Mouse (Mus musculus): ENCODE data around the gene Snx14. TPM values are rescaled to one million over a fixed set of nuclear protein-coding genes. Genes with fewer than 3 reads are reported as not detected.
"Not testable (repeated sequence)": the region's sequence is repeated elsewhere in the genome, so short reads cannot be mapped to it uniquely, and the experiment has no call there.

Snx14 gene
- polyA plus RNA-seq (2016; fragmentation: Nextera tagmentation; extraction: Ambion mirVana), result 22.2 and 24.1 TPM in 2 replicates

GRCm38 (mm10) chr9:88438555-88439237 is at the start of gene Snx14:
TSS of gene Snx14 (minus strand) at chr9:88438958.
- peak; percentile 98 for ATAC-seq (ENCODE audit: low FRiP score, low read depth)
- peak within 1 kb of the TSS; percentile 83 for H3K9ac ChIP-seq (replicated peaks)
- no peaks in the 10 kb centered on the region for H3K27me3 ChIP-seq
- peaks cover 11% of the 10 kb centered on the region for H3K4me1 ChIP-seq
- H3K4me2 ChIP-seq (replicated peaks), result peak within 1 kb of the TSS; percentile 90
- H3K36me3 ChIP-seq, result no peaks in the 10 kb centered on the region
- H3K9me3 ChIP-seq, result no peaks in the 10 kb centered on the region
- WGBS, result under 1% methylated on average over 61 of the region's 62 CpGs
- H3K4me3 ChIP-seq, result peak within 1 kb of the TSS; percentile 64
- peak within 1 kb of the TSS; percentile 85 for H3K27ac ChIP-seq (replicated peaks)

- no peak for ATAC-seq (ENCODE audit: low FRiP score, low read depth)
- Histone ChIP-seq H3K36me3 (no peaks in the 10 kb centered on the region), H3K9me3 (no peaks in the 10 kb centered on the region), H3K9ac (replicated peaks) (no peak overlapping the region), H3K4me3 (no peak overlapping the region), H3K27me3 (peaks cover 11% of the 10 kb centered on the region), H3K4me2 (replicated peaks) (no peak overlapping the region), H3K4me1 (peaks cover 17% of the 10 kb centered on the region), H3K27ac (replicated peaks) (no peak overlapping the region)
- 47% methylated on average over 6 of the region's 6 CpGs for WGBS
Observed at GRCm38 (mm10) chr9:88484531-88484930, 45.8 kb upstream of the Snx14 start.

GRCm38 (mm10) chr9:88482829-88483396 is 44.2 kb upstream of the Snx14 start:
- H3K4me2 ChIP-seq (replicated peaks), result peak overlapping the region; percentile 56
- H3K9me3 ChIP-seq, result no peaks in the 10 kb centered on the region
- ATAC-seq (ENCODE audit: low FRiP score, low read depth), result no peak
- no peaks in the 10 kb centered on the region for H3K36me3 ChIP-seq
- peaks cover 11% of the 10 kb centered on the region for H3K27me3 ChIP-seq
- 0% methylated on average over 35 of the region's 52 CpGs for WGBS
- H3K27ac ChIP-seq (replicated peaks), result peak overlapping the region; percentile 100
- H3K9ac ChIP-seq (replicated peaks), result peak overlapping the region; percentile 87
- H3K4me1 ChIP-seq, result peaks cover 17% of the 10 kb centered on the region
- peak overlapping the region; percentile 100 for H3K4me3 ChIP-seq

GRCm38 (mm10) chr9:88482230-88482828 is 43.6 kb upstream of the Snx14 start, which contains the start of gene Syncrip:
TSS of gene Syncrip (minus strand) at chr9:88482574.
- Histone ChIP-seq H3K27me3 (peaks cover 11% of the 10 kb centered on the region), H3K27ac (replicated peaks) (peak within 1 kb of the TSS; percentile 100), H3K9ac (replicated peaks) (peak within 1 kb of the TSS; percentile 99), H3K4me2 (replicated peaks) (peak within 1 kb of the TSS; percentile 79), H3K4me3 (peak within 1 kb of the TSS; percentile 100), H3K4me1 (peaks cover 19% of the 10 kb centered on the region)
- under 1% methylated on average over 54 of the region's 68 CpGs for WGBS
- not testable (repeated sequence) for H3K9me3 ChIP-seq, H3K36me3 ChIP-seq
- peak; percentile 94 for ATAC-seq (ENCODE audit: low FRiP score, low read depth)

GRCm38 (mm10) chr9:88481791-88482160 is 43.0 kb upstream of the Snx14 start:
- Histone ChIP-seq H3K9me3 (no peaks in the 10 kb centered on the region), H3K4me2 (replicated peaks) (peak overlapping the region; percentile 79), H3K36me3 (peaks cover 7% of the 10 kb centered on the region), H3K9ac (replicated peaks) (peak overlapping the region; percentile 99), H3K4me1 (peaks cover 20% of the 10 kb centered on the region), H3K27me3 (peaks cover 11% of the 10 kb centered on the region), H3K27ac (replicated peaks) (peak overlapping the region; percentile 100), H3K4me3 (peak overlapping the region; percentile 100)
- 0% methylated on average over 39 of the region's 43 CpGs for WGBS
- ATAC-seq (ENCODE audit: low FRiP score, low read depth), result peak; percentile 7; the same call in 1 of the 2 replicates

GRCm38 (mm10) chr9:88481061-88481790 is 42.5 kb upstream of the Snx14 start:
- Histone ChIP-seq H3K9ac (replicated peaks) (peak overlapping the region; percentile 99), H3K4me2 (replicated peaks) (peak overlapping the region; percentile 79), H3K9me3 (no peaks in the 10 kb centered on the region), H3K27me3 (peaks cover 11% of the 10 kb centered on the region), H3K36me3 (peaks cover 7% of the 10 kb centered on the region), H3K4me1 (peaks cover 20% of the 10 kb centered on the region), H3K27ac (replicated peaks) (peak overlapping the region; percentile 100), H3K4me3 (peak overlapping the region; percentile 100)
- ATAC-seq (ENCODE audit: low FRiP score, low read depth), result no peak; the same call in 1 of the 2 replicates
- WGBS, result under 1% methylated on average over 72 of the region's 78 CpGs

GRCm38 (mm10) chr9:88480120-88480519 is 41.4 kb upstream of the Snx14 start:
- Histone ChIP-seq H3K4me3 (peak overlapping the region; percentile 100), H3K9me3 (no peaks in the 10 kb centered on the region), H3K36me3 (peaks cover 13% of the 10 kb centered on the region), H3K27me3 (peaks cover 8% of the 10 kb centered on the region), H3K27ac (replicated peaks) (no peak overlapping the region), H3K9ac (replicated peaks) (peak overlapping the region; percentile 99), H3K4me2 (replicated peaks) (peak overlapping the region; percentile 79), H3K4me1 (peaks cover 20% of the 10 kb centered on the region)
- no peak for ATAC-seq (ENCODE audit: low FRiP score, low read depth)
- 14% methylated on average over 1 of the region's 1 CpGs for WGBS

- Histone ChIP-seq H3K36me3 (peaks cover 38% of the 10 kb centered on the region), H3K9ac (replicated peaks) (no peak overlapping the region), H3K4me1 (peaks cover 10% of the 10 kb centered on the region), H3K27ac (replicated peaks) (no peak overlapping the region), H3K27me3 (no peaks in the 10 kb centered on the region), H3K4me3 (no peak overlapping the region), H3K9me3 (no peaks in the 10 kb centered on the region), H3K4me2 (replicated peaks) (no peak overlapping the region)
- no peak for ATAC-seq (ENCODE audit: low FRiP score, low read depth)
- 51% methylated on average over 1 of the region's 1 CpGs for WGBS
Observed at GRCm38 (mm10) chr9:88476138-88476537, 37.4 kb upstream of the Snx14 start.

- H3K4me1 ChIP-seq; H3K9me3 ChIP-seq; H3K27ac ChIP-seq (replicated peaks); H3K27me3 ChIP-seq; H3K4me2 ChIP-seq (replicated peaks); ATAC-seq (ENCODE audit: low FRiP score, low read depth); H3K4me3 ChIP-seq; H3K9ac ChIP-seq (replicated peaks): not testable (repeated sequence)
- 84% methylated on average over 2 of the region's 4 CpGs for WGBS
- H3K36me3 ChIP-seq, result peaks cover 45% of the 10 kb centered on the region
Observed at GRCm38 (mm10) chr9:88461017-88461416, 22.3 kb upstream of the Snx14 start.

- H3K27me3 ChIP-seq, result no peaks in the 10 kb centered on the region
- no peak for ATAC-seq (ENCODE audit: low FRiP score, low read depth)
- no peaks in the 10 kb centered on the region for H3K9me3 ChIP-seq
- no peak overlapping the region for H3K27ac ChIP-seq (replicated peaks)
- 22% methylated on average over 5 of the region's 5 CpGs for WGBS
- H3K36me3 ChIP-seq, result peaks cover 5% of the 10 kb centered on the region
- no peak overlapping the region for H3K9ac ChIP-seq (replicated peaks)
- peak overlapping the region; percentile 90 for H3K4me2 ChIP-seq (replicated peaks)
- no peak overlapping the region for H3K4me3 ChIP-seq
- H3K4me1 ChIP-seq, result peaks cover 11% of the 10 kb centered on the region
Observed at GRCm38 (mm10) chr9:88439991-88440390, 1.2 kb upstream of the Snx14 start.

- Histone ChIP-seq H3K27me3 (no peaks in the 10 kb centered on the region), H3K27ac (replicated peaks) (peak overlapping the region; percentile 85), H3K4me3 (peak overlapping the region; percentile 64), H3K9ac (replicated peaks) (peak overlapping the region; percentile 83), H3K4me2 (replicated peaks) (peak overlapping the region; percentile 90), H3K4me1 (peaks cover 11% of the 10 kb centered on the region), H3K9me3 (no peaks in the 10 kb centered on the region), H3K36me3 (no peaks in the 10 kb centered on the region)
- under 1% methylated on average over 17 of the region's 17 CpGs for WGBS
- ATAC-seq (ENCODE audit: low FRiP score, low read depth), result no peak
Observed at GRCm38 (mm10) chr9:88439238-88439600, 461 bp upstream of the Snx14 start.

GRCm38 (mm10) chr9:88438237-88438554 is 562 bp downstream of the Snx14 start:
- Histone ChIP-seq H3K36me3 (no peaks in the 10 kb centered on the region), H3K9me3 (no peaks in the 10 kb centered on the region), H3K9ac (replicated peaks) (peak overlapping the region; percentile 83), H3K27ac (replicated peaks) (peak overlapping the region; percentile 85), H3K4me3 (peak overlapping the region; percentile 64), H3K27me3 (no peaks in the 10 kb centered on the region), H3K4me2 (replicated peaks) (peak overlapping the region; percentile 90), H3K4me1 (peaks cover 11% of the 10 kb centered on the region)
- WGBS, result 2% methylated on average over 15 of the region's 15 CpGs
- 0 out of 2 replicates have a peak, but pooled peaks have one; percentile 1 for ATAC-seq (ENCODE audit: low FRiP score, low read depth)
